Mouse (Mus musculus) CD4-positive, CD25-positive, alpha-beta regulatory T cell, adult 2 months (primary cell): ENCODE results near the gene Fxn.
A peak's percentile ranks its signal among the peaks of the same experiment; 100 is the strongest.

Experiments
- DNase-seq: peaks from one replicate; pipeline ENCODE4 v3.0.0-alpha.2; 2012; ENCODE audit warnings: low read depth, low spot score

The Fxn gene

DNA sequence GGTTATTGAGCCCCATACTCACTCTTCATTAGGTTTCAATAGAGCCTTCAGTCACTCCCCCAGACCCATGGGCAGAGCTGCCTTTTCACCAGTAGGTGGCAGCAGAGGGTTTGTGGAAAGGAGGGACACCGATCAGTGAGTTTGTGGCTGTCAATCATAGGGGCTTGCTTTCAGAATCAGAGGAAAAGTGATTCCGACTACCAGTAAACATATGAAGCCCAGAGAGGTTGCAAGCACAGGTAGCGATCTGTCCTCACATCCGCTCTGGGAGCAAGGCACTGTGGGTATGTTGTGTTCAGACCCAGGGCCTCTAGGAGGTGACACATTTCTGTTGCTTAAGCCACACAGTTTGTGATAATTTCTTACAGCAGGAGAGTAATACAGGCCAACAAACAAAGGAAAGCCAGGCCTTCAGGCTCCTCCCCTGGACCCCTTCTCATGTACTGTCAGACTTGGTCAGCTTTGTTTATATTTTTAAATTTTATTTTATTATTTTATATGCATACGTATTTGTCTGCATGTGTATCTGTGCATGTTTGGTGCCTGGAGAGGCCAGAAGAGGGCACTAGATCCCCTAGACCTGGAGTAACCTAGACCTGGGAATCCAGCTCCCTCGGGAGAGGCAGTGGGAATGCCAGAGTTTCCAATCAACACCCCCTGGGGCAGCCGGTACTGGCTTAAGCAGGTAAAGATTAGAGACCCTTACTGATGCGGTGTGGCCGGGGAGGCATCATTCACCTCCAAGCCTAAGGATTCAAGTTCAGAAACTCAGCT lies 20.8 kb upstream of the Fxn start:
- DNase-seq = peak; percentile 84

DNA sequence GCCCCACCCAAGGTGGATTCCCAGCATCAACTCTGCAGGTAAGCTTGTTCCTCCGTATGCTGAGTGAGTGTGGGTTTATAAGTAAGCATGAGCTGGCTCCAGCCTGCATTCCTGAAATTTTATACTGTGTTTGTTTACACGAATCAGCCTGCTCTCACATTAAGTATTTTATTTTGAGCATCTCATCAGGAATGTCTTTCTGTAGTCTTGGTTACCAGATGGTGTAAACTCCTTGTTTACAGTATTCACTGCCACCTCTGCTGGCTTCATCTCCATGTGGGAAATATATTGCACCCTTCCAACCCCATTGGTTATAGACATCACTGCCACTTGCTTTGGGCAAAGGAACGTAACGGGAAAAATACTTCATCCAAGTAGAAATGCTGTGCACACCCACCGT lies 13.1 kb upstream of the Fxn start:
- DNase-seq = no peak

DNA sequence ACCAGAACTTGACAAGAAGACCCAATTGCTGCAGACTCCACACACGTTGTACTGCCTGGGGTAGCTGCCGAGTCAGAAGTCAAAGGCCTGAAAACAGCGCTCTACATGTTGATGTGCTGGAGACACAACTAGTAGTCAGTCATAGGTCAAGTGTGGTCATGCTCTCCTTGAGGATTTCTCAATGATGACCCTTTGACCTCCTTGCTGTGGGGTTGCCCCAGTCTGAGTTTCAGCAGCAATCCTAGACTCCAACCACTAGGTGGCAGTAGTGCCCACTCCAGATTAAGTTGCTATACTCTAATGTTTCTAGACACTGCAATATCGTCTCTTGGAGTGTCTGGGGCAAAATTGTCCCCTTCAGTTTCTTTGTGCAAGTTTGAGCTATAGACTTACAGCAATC lies 3.8 kb upstream of the Fxn start:
- DNase-seq = peak; percentile 82

DNA sequence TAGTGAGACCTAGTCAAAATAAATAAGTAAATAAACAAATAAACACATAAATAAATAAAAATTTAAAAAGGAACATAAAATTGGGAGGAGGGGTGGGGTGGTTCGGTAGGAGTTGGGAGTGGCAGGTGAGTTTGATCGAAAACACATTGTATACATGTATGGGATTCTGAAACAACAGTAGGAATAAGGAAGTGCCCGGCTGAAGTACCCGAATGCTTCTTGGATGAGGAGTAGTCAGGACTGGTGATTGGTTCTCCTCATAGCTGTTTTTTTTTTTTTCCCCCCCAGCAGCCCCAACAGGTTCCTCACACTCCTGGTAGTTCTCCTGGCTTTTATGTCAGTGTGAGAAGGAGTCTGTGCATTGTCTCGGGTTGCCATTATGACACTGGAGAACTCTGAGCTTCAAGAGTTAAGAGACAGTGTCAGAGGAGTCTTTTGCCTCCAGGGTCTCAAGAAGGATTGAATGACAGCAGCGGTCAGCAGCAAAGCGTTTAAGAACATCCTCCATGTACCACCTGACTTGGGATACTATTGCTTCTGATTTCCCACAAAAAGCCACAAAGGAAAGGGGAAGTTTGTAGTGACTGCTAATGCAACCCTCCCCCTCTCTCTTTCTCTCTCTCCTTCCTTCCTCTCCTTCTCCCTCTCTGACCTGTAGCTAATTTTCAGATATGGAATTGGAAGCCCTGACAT lies 1.0 kb upstream of the Fxn start:
- DNase-seq = no peak

DNA sequence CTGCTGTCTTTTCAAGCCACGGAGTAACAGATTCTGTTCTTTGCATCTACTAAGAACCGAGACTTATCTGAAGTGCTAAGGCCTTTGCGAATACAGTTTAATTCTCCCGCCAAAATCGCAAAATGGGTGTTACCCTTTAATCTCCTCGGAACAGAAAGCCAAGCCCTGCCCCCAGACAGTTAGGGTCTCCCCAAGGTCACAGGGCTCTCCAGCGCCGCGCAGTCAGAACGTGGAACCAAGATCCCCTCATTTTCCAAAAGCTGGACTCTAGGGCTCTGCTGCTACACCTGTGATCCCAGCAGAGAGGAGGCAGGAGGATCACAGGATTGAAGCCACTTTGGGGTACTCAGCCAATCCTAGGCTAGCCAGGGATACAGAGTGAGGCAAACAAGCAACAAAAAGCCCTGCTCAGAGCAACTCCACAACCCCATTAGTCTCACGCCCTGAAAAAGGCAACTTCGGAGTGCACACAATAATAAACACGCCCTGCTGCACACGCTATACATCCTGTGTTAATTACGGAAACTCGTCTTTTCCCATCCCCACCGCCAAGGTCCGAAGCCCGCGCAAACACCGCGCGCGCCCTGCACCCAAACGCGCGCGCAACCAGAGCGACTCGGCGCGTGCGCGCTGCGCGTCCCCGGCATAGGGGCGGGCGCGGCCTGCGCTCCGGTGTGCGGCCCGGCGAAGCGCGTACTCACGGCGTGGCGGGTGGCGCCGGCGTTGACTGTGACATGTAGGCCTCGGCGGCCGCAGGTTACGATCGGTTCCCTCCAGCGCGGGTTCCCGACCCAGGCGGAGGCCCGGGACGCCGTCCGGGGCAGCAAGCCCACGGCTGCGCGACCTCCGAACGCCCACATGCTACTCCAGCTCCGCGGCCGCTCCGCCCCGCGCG lies 452 bp downstream of the Fxn start:
- DNase-seq = peak; percentile 90

DNA sequence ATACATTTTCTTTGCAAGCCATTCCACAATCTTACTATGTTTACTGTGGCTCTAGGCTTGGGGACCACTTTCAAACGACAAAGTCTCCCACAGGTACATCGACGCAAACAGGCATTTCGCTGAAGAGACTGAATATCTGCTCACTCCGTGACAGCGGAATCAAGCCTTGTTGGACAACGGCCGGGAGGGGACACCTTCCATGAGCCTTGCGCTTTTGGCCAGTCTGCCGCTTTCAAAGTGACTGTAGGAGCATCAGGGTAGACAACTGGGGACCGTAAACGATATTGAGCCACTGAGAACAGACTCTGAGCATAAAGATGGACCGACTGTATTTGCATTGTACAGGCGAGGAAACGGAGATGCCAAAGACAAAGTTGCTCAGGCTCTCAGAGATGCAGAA lies 1.5 kb downstream of the Fxn start:
- no peak for DNase-seq

DNA sequence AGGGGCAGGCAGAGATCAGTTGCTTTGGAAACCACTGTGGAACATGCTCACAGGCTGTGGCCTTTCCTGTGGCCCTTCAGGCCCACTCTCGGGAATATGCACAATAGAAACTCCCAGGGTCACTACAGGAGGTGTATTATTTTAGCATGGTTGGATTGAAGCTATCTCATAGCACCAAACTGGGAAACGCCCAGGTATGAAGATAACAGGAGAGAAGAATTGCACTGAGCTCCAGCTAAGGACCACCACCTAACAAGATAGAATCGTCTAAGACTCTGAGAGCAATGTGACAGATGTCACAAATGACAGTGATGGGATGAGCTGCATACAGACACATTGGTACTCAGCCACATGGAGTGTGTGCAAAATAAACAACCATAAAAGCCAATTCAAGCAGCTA lies 6.1 kb downstream of the Fxn start:
- DNase-seq = no peak

DNA sequence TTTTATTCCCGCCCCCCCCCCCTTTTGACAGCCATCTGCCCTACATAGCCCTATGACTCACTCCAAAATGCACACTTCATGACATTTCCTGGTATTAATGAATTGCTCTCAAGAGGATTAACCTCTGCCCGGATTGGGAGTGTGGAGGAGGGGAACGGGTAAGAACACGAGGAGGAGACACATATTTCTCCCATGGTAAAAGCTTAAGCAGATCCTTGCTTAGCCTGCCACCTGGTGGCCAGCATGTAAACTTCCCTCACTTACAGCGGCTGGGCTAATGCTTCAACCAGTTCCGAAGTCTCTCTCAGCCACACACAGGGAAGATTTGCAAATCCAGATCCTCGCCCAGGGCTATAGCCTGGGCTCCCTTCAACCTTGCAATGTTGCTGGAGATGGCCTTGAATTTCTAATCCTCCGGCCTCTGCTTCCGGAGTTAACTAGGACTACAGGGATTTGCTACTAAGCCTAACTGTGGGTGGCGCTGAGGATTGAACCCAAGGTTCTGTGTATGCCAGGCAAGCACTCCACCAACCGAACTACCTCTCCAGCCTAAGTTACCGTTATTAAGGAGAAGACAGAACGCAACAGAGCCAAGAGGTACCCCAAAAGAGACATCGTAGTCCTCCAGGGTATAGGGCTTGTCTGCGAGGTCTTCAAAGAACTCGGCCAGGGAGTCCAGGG lies 8.5 kb downstream of the Fxn start:
- DNase-seq = peak; percentile 88

DNA sequence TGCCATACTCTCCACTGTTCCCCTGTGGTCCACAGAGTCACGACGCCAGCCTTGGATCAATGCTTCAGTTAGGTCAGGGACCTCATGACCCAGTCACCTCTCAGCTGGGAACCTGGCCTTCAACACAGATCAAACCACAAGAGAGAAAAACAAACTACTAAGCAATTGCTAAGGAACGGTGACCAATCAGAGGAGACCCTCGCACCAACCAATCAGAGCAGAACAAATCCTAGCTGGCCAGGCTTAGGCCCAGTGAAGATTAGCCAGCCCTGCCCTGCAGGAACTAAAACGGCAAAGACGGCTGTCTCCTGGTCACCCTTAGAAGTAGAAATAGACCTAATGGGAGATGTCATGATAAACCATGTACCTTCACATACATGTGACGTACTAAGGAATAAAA lies 9.1 kb downstream of the Fxn start:
- peak; percentile 24 for DNase-seq

DNA sequence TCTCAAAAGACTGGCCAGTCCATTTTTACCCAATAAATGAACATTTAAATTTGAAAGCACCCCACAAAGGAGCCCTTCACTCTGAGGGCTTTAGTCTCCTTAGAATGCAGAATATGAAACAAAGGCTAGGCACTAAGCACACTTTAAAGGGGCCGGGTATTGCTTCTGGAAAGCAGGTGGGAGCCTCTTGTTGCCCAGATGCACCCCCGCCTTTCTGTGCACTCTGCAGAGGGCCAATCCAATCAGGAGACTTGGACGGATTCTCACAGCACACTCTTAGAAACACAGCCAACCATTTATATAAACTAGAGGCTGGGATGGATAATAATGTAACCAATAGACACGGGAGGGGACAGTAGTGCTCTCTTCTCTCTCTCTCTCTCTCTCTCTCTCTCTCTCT lies 11.9 kb downstream of the Fxn start:
- no peak for DNase-seq

DNA sequence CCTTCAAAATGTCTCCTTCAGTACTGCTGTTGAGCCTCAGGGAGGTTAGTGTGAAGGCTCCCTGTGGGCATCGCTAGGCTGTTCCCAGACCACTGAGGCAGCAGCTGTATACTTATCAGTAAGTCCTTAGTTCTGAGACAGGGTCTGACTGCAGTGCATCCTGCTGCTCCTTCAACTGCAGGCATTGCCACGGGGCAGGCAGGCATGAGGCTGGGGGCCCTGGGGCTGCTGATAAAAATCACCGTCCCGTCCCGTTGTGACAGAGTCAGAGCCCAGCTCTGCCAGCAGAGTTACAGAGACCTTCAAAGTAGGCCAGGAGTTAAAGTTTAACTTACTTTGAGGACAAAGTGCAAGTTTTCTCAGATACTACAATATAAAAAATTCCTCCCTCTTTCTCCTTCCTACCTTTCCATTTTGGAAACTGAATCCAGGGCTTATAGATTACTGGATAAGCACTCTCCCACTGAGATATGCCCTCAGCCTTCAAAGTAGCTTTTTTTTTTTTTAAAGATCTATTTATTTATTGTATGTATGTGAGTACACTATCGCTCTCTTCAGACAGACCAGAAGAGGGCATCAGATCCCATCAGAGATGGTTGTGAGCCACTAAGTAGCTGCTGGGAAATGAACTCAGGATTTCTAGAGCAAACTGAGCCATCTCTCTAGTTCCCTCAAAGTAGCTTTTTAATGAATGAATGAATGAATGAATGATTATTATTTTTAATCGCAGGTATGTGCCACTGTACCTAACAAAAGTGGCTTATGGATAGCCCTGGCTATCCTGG lies 14.2 kb downstream of the Fxn start:
- no peak for DNase-seq

DNA sequence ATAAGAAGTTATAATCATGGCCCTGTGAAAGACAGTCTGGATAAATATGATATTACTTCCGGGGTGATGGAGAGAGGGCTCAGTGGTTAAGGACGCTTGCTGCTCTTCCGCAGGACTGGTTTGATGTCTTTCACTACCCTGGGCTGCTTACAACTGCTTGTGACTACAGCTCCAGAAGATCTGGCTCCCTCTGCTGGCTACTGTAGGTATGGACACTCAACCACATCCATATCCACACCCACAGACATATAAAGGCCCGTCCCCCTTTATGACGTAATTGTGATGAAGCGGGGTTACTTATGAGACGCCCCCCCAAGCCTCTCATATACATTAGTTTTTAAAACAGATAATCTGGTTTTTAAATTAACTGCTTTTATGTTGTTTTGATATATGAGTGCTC lies 15.4 kb downstream of the Fxn start:
- DNase-seq = peak; percentile 91

DNA sequence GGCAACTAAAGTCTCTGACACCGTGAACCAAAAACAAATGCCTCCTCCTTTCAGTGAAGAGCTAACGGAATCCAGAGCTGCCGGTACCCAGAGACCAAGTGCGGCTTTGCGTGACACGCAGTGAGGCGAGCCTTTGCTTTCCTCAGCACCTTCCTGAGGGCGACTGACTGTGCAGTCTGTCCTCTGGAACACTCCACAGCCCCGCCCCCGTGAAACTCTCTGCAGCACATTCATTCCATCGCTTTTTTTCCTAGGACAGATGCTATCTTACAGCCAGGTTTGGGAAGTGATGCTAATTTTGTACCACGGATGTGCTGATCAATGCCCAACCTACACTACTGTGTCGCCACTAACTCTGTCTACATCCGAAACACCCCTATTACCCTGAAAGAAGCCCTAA lies 17.7 kb downstream of the Fxn start:
- no peak for DNase-seq

DNA sequence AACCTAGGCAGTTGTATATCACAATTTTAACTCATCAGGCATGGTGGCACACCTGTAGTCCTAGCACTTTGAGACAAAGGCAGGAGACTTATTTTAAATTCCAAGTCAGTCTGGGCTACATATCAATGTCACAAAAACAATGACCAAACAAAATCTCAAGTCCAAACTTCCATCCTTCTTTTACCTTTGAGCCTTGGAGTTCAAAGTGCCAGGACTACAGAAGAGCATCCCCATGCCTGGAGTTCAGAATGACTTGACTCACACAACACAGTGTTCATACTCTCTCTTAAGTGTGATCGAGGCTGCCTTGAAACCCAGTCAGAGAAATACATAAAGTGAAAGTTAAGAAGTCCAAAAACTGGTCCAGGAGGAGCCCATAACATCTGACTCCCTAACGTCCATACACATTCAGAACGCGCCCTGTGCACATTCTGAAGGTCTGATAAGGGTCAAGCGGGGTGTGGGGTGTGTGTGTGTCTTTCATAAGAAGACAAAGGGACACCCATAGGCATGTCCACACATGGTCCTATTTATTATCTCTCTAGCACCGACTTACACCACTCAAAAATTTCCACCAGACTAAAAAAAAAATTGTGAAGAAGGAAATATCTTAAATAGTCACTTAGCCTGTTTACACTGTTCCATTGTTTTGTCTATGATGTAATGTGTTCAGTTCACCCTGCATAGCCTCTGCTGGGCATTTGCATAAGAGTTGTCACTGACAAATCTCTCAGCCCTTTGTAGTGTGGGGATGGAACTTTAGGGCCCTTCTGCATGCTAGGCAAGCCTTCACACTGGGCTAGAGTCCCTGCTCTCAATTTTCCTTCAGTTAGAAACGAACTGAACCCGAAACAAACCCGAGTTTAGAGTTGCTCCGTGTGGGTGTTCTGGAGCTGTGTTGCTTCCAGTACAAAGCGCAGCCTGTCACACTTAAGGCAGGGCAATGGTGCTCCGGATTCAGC lies 20.7 kb downstream of the Fxn start:
- DNase-seq = no peak

DNA sequence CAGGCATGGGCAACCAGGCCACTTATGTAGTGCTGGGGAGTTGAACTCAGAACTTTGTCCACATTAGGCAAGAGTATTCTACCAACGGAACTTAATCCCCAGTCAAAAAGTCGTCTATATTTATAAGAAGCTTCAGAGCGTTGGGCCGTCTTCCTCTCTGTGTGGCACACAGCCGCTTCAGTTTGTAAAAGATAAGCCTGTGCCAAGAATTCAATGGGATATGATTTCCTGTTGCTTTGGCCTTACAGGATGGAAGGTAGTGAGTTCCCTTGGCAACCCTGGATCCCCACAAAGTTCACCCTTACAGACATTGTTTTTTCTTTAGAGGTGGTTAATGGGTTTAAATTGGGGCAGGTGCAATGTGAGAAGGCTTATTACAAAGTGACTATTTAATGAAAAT lies 22.0 kb downstream of the Fxn start:
- DNase-seq = no peak

DNA sequence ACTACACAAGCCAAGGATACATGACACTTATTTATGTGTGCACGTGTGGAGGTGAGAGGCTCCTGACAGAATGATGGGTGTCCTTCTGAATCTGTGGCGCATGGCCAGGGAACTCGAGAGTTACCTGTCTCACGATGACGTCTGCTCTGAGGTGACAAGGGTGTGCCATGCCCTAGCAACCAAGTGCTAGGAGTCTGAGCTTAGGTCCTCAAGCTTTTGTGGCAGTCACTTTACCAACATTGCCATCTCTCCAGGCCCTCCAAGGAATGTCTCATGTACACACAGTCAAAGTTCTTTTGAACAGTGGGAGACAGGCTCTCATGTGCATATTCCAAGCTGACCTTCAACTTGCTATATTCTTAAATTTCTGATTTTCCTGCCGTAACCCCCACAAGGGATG lies 22.4 kb downstream of the Fxn start:
- no peak for DNase-seq

DNA sequence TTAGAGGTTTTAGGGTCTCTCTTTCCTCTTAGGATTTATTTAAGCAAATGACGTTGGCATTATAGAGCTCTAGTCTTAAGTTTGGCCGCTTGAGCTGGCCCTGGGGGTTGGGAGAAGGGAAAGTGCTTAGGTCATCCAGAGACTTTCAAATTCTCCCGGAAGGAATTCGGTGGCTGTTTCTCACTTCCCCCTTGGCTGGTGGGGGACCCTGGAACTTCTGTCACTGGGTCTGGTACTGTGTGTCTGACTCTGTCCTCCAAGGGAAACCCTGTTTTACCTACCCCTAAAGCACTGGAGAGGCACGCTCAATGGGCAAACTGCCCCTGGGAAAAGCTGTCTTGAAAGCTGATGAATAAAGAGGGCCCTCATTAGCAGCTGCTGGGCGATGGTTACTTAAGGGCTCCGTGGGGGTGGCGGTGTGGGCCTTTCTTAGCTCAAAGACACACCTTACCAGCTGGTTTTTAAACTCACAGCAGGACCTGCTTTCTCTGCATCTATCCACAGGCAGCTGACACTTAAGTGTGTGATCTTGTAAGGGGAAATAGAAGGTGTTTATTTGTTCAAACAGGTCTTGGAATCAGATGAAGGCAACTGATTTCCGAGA lies 26.6 kb downstream of the Fxn start:
- no peak for DNase-seq

DNA sequence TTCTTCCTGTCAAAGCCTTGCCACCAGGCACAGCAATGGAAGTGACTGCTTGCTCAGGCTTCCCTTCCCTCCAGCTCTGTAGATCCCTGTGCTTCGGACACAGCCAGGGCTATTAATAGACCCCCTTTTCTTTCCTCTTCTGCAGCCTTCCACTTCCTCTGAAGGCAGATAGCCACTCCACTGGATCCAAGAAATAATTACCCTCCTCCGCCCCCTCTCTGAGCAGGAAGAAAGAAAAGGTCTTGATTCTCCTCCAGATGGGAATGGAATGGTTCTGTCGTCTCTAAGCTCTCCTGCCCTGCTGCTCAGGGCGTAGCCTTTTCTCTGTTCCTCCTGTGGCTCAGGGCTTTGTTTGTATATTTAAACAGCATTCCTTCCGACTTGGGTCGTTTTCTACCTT lies 28.5 kb downstream of the Fxn start:
- no peak for DNase-seq

DNA sequence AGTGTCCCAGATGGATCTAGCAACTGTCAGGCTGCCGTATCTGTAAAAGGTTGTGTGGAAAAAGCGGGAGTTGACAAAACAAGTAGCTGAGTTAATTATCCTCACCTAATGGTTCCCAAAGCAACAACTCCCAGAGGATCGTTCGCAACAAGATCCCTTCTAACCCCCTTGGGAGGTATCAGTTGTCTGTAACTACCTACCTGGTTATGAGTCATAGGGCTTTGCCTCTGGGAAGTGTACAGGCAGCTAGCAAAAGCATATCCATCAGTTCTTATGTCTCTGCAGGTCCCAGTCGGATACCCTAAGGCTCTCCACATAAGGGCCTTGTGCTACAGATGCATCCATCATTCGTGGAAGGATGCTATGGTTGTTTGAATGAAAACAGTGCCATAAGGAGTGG lies 37.1 kb downstream of the Fxn start:
- DNase-seq = no peak
